Mouse (Mus musculus) hindlimb bud, embryonic 11.5 days (tissue): ENCODE results near the gene Ttll6.

Experiments
- DNase-seq: peaks from one replicate; pipeline ENCODE4 v3.0.0-alpha.2; 2012; ENCODE audit warnings: low read depth, low spot score; ENCODE audit errors: extremely low spot score

Ttll6 gene

DNA sequence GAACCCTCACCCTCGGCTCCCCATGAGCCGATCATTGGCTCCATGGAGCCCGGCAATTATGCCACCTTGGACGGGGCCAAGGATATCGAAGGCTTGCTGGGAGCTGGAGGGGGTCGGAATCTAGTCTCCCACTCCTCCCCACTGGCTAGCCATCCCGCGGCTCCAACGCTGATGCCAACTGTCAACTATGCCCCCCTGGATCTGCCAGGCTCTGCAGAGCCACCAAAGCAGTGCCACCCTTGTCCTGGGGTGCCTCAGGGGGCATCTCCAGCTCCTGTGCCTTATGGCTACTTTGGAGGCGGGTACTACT lies 60.8 kb downstream of the Ttll6 start:
- DNase-seq = no peak

DNA sequence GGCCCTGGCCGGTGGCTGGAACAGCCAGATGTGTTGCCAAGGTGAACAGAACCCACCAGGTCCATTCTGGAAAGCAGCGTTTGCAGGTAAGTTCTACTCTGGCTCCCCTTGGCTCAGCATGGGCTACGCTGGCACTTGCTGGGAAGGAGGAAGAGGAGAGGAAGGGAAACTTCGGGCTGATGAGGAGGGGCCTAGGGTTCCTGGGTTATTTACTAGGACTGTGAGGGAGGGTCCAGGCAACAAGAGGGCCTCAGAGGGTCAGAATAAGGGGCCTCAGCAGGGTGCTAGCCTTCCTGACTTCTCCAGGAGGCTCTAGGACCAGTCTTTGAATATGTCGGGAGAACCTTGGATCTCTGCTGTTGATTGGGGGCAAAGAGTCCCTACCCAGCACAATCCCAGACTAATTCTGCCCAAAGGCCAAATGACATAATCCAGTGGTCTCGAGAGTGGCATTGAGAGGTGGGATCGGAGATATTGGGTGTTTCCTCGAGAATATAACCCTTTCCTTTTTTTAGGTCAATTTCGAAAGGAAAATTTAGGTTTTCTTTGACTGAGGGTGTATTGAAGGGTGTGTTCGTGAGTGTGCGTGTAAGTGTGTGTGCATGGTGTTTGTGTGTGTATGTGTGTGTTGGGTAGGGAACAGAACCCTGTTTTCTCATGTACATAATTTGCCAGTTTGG lies 61.5 kb downstream of the Ttll6 start:
- DNase-seq = no peak

DNA sequence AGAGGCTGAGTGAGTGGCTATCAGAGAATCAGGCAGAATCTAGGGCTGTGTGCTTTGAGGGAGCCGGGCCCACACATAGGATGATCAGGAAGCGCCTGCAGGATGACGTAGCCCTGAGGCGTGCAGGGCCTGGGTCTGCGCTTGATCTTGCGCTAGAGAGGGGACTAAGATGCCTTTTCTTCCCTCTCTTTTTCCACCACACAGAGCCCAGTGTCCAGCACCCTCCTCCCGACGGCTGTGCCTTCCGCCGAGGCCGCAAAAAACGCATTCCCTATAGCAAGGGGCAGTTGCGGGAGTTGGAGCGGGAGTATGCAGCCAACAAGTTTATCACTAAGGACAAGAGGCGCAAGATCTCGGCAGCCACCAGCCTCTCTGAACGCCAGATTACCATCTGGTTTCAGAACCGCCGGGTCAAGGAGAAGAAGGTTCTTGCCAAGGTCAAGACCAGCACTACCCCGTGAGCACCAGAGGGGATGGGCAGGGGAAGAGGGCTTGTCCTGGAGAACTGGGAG lies 62.2 kb downstream of the Ttll6 start:
- no peak for DNase-seq

DNA sequence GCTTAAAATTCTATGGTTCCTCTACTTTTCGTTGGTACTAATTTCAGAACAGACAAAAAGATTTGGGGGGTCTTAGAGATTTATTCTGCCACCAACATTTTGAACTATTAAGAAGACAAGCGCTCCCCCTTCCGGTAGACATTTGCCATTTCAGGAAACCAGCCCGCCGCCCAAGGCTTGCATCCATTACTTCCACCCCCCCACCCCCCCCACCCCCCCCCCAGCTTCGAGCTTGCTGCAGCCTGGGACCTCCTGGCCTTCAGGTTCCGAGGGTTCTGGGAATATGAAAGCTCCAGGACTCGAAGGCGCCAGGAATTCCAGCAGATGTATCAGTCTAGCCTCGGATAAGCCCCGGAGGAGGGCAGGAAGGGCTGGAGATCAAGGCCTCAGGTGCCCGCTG lies 65.1 kb downstream of the Ttll6 start:
- DNase-seq = no peak

DNA sequence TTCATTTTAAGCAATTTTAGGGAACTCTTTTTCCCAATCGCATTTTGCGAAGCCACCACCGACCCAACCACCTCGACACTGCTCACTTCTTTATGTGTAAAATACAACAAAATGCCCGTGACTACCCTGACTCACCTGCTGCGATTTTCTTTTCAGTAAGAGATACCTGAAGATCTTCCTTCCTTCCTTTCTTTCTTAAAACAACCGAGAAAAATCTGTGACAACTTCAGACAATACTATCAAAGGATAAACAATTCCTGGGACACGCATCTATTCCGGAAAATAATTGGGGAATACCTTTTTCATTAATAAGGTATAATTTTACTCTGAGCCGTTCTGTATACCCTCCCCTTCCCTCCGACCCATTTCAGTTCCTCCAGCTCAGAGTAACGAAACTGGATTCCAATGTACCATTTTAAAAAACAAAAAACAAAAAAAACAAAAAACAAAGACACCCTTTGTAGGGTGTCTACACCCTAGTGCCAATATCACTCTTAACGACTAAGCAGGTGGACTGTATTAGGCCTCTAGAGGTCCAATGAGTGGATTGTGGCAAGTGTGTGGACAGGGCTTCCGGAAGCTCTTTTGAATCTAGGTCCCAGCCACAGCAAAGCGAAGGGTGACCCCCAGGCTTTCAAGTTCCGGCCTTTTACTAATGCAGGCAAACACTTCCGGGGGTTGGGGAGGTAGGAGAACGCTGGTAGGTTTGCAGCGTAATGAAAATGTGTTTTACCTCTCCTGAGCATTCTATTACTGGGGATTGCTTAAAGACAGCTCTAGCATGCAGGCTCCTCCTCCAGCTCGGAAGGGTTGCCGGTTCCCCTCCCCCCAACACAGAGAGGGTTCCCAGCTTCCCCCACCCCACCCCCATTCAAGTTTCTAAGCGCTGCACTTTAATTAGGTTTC lies 65.8 kb downstream of the Ttll6 start:
- DNase-seq = no peak

DNA sequence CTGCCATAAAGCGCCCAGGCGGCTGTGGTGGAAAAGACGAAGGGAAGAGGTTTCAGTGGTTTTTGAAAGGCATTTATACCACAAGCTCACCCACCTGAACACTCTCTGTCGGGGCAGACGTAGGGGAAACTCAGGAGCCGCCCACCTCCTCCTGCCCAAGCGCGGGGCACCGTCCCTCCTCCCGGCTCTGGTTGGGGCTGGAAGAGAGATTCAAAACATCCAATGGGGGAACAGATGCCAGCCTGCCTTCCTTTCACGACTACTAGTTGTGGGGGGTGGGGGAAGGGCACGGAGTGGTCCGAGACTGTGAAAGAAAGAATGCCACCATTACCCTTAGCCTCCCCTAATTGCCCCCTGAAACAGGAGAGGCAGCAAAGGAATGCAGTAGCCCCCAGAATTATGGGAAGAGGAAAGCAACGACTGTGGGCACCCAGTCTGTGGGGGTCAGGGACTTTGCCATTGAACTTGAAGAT lies 66.6 kb downstream of the Ttll6 start:
- no peak for DNase-seq

DNA sequence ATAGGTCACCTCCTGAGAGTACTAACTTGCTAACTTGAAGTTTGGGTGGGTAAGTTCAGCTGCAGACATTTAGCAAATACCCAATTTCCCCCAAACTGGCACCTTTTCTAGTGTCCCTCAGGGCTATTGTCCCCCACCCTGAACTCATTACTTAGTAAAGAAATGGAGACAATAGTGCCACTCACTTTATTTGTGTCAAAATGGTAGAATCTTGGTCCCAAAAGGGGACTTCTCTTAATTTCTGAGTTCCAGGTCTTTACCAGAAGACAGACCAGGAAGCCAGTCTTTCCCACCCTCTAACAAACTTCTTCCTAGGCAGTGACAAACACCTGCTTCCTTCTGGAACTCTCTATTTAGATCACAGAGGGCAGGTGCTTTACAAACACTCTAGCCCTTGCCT lies 68.2 kb downstream of the Ttll6 start:
- DNase-seq = no peak

DNA sequence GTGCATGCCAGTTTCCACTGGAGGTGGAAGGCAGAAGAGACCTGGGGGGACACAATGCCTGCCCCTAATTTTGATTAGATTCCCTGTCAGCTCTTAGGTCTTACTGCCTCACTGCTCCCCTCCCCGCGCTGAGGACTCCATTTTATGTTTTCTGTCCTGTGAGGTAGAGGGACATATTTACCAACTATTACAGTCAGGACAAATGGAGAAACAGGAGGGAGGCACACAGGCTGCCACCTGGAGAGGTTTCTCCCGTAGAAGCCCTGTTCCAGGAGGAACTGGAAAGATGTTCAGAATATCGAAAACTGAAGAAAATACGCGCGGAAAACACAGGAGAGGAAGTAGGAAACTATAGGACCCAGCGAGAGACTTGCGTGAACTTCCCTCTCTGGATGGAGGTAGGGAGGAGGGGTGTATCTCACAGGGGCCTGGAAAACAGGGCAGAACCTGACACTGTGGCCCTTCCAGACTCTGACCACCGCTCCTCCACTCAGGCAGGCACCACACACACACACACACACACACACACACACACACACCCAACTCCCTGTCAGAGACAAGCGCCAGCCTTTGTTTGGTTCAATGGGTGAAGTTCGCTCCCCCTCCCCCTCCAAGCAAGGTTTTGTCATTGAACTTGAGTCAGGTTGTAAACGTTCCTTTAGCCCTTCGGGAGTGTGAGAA lies 69.0 kb downstream of the Ttll6 start:
- DNase-seq = no peak

DNA sequence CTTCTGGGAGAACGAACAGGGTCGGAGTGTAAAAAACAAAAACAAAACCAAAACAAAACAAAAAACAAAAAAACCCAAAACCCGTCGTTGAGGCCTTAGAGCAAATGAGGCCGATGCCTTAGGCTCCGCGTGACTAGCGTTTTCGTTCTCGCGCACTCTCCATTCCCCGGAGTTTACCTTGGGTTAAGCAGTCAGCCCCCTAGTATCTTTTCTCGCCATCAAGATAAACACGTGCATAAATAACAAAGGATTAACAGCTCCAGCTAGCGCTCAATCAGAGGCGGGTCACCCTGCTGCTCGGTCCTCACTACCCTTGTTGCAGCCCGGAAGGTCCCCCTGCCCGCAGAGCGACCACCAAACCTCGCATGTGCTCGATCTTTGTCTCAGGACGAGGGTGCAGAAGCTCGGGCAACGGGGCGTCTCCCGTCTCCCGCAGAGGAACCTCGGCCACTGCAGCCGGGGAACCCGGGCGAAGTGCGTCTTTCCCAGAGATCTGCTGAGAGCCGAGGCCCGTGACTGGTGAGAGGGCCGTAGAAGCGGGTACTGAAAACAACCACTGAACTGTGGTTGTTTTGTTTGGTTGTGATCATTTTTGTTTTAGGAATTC lies 69.7 kb downstream of the Ttll6 start:
- DNase-seq = no peak

DNA sequence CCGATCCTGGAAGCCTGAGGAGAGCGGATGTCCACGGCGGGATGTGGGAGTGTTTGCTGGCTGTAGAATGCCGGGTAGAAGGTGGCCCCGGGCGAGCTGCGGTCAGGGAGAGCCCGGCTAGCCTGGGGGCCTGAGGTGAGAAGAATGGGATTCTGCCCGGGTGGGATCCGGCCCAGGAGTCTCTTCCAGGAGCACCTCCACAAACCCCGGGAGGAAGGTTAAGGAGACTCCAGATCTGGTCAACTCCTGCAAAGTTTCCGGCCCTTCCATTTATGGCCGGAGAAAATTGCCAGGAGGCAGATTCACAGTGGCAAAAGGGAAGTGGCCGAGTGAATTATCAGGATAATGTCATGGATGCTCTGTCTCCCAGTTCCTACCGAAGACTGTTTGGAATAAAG lies 70.2 kb downstream of the Ttll6 start:
- no peak for DNase-seq

DNA sequence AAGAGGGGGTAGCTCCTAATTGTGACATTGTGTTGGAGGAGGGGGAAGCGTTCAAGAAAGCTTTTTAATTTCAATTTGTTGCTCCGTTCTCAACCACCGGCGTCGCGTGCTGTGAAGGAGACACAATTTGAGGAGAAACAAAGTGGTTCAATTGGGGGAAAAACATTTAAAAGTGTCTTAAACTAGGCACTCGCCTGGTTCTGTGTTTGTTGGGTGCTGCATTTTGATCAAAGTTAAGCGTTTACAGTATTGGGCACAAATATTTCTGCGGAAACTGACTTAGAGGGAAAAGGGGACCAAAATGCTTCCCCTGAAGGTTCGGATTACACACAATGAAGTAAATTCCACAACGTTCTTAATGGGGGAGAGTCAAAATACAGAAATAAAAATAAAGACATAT lies 70.8 kb downstream of the Ttll6 start:
- no peak for DNase-seq

DNA sequence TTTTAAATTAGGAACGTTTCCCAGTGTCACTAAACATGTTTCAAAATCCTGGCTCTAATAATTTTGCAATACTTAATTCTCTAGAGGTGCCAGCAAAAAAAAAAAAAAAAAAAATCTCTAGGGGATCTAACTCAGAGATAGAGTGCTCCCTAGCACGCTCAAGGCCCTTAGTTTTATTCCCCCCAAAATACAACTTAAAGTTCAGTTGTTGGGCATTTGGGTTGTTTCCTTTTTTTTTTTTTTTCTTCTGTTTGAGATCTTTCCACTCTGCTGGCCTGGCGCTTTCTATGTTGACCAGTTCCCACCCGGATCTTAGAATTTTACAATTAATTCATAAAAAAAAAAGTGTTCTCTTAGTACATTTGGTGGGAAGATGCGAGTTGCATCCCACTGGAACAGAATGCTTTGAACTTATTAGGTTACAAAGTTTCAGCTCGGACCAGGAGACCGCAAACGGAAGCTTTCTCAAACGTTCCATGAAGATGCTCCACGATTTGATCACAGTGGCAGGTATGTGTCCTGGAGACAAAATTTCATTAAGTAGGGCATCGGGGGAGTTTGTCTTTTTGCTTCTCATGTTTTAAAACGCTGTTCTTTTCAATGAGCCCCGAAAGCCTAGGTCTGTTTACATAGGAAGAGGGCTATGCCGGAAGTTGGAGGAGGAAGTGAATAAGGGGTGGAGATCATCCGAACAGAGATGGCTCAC lies 72.0 kb downstream of the Ttll6 start:
- no peak for DNase-seq
